Mouse (Mus musculus): Measurements from ENCODE around the gene Arhgap24. TPM values are rescaled to one million over a fixed set of nuclear protein-coding genes. Genes with fewer than 3 reads are reported as not detected.
A peak's percentile ranks its signal among the peaks of the same experiment; 100 is the strongest.

Arhgap24 gene
- polyA plus RNA-seq, 1 experiment from 2014 or later = 10.0 TPM

DNA sequence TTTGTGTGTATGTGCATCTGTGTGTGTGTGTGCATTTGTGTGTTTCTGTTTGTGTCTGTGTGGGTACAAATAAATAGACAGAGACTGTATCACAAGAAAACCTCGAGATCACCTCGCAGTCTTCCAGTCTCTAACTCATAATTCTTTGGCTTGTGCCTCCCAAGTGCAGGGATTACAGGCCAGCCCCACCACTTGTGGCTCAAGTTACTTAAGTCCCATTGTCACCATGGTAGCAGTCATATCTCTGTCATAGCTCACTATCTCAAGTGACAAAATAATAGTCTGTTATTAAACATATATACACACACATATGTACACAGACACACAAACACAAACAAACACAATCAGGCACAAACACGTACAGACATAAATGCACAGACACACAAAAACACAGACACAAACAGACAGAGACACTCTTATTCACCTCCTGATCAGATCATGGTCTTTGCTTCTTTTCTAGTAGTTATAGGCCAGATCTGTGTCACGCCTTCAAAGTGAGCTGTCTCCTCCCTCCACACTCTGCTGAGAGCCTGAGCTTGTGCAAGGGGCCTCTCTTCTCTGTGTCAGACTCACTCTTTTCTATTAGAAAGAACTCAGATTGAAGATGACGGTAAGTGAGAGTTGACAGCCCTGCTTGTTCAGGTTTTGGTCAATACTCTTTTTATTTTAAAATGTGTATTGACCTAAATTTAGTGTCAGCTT, 261.5 kb downstream of the Arhgap24 start:
- Histone ChIP-seq H3K4me1 (replicated peaks) (no peaks in the 10 kb centered on the region), H3K9ac (no peak overlapping the region), H3K36me3 (no peaks in the 10 kb centered on the region), H3K27me3 (replicated peaks) (no peaks in the 10 kb centered on the region), H3K4me3 (no peak overlapping the region), H3K4me2 (no peak overlapping the region), H3K27ac (ENCODE audit: poor library complexity, severe bottlenecking) (no peak overlapping the region), H3K9me3 (replicated peaks) (no peaks in the 10 kb centered on the region)
- WGBS = 56% methylated on average over 5 of the region's 5 CpGs
- ATAC-seq (ENCODE audit: insufficient number of reproducible peaks, low FRiP score) = no peak

DNA sequence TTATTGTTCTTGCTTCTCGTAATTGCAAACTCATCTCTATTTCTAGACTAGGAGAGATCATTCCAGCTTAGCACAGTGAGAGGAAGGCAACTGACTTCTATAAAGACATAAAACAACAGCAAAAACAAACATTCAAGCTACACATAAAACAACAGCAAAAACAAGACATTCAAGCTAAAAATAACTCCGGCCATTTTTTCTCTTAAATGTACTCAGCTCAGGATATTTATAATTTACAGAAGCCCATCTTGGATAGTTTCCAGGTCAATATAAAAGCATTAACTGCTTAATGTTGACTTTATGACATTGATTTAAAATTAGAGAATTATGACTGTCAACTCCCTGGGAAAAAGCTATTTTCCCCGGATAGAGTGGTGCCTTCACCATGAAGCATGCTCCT, 262.2 kb downstream of the Arhgap24 start:
- H3K27me3 ChIP-seq (replicated peaks) = no peaks in the 10 kb centered on the region
- no peaks in the 10 kb centered on the region for H3K36me3 ChIP-seq
- no peaks in the 10 kb centered on the region for H3K4me1 ChIP-seq (replicated peaks)
- no peaks in the 10 kb centered on the region for H3K9me3 ChIP-seq (replicated peaks)
- no peak overlapping the region for H3K27ac ChIP-seq (ENCODE audit: poor library complexity, severe bottlenecking)
- H3K9ac ChIP-seq = no peak overlapping the region
- 67% methylated on average over 3 of the region's 3 CpGs for WGBS
- no peak overlapping the region for H3K4me2 ChIP-seq
- H3K4me3 ChIP-seq = no peak overlapping the region
- ATAC-seq (ENCODE audit: insufficient number of reproducible peaks, low FRiP score) = no peak

DNA sequence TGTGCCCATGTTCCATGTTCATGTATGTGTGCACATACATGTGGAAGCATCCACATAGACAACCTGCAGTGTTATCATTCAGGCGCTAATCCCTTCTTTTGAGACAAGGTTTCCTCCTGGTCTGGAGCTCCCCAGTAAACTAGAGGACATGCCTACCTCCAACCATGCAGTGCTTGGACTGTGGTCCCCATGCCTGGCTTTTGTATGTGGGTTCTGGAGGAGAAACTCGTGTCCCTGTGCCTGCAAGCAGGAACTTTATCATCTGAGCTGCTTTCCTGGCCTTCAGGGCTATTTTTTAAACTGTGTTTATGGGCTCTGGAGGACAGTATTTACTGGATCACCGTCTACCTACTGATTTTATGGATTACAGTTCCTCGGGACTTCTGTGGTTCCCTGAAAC, 262.9 kb downstream of the Arhgap24 start:
- Histone ChIP-seq H3K27me3 (replicated peaks) (no peaks in the 10 kb centered on the region), H3K36me3 (no peaks in the 10 kb centered on the region), H3K4me3 (no peak overlapping the region), H3K9ac (no peak overlapping the region), H3K27ac (ENCODE audit: poor library complexity, severe bottlenecking) (no peak overlapping the region), H3K9me3 (replicated peaks) (no peaks in the 10 kb centered on the region), H3K4me2 (no peak overlapping the region), H3K4me1 (replicated peaks) (peaks cover 2% of the 10 kb centered on the region)
- WGBS = 75% methylated on average over 4 of the region's 4 CpGs
- no peak for ATAC-seq (ENCODE audit: insufficient number of reproducible peaks, low FRiP score)

DNA sequence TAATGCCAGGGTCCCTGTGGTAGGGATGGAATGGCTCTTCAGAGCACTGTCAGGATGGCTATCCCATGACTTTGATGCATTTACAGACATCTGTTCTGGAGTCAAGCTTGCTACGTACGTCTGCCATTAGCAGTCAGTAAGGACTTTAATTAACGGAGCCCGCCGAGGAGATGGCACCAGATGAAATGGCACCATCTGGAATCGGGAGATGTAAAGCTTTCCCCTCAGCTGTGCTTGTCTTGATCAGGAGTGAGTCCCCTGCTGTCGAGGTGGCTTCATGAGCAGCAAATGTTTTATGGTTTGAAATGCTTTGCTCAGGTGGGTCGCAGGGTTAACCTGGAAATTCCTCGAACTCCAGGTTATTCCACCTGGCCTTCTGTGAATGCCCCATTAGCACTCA, 267.0 kb downstream of the Arhgap24 start:
- H3K27me3 ChIP-seq (replicated peaks) = no peaks in the 10 kb centered on the region
- H3K4me2 ChIP-seq = no peak overlapping the region
- H3K9ac ChIP-seq = no peak overlapping the region
- H3K4me3 ChIP-seq = no peak overlapping the region
- no peak overlapping the region for H3K27ac ChIP-seq (ENCODE audit: poor library complexity, severe bottlenecking)
- H3K4me1 ChIP-seq (replicated peaks) = peaks cover 20% of the 10 kb centered on the region
- H3K9me3 ChIP-seq (replicated peaks) = no peaks in the 10 kb centered on the region
- WGBS = 72% methylated on average over 9 of the region's 9 CpGs
- H3K36me3 ChIP-seq = no peaks in the 10 kb centered on the region
- no peak for ATAC-seq (ENCODE audit: insufficient number of reproducible peaks, low FRiP score)

DNA sequence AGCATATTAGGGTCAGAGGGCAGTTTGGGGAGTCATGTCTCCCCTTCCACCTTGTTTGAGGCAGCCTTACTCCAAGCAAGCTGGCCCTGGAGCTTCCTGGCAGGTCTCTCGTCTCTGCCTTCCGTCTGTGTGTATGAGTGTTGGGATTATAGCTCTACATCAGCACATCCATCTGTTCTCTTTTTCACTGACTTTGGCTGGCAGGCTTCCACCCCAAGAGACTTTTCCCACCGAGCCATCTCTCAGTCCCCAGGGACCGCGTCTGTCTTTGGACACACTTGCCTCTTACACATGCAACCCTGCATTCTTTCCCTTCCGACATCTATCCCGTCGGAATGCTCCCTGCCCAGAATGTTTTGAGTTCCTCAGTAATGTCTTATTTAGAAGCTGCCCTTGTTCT, 267.8 kb downstream of the Arhgap24 start:
- Histone ChIP-seq H3K4me3 (no peak overlapping the region), H3K27ac (ENCODE audit: poor library complexity, severe bottlenecking) (no peak overlapping the region), H3K27me3 (replicated peaks) (no peaks in the 10 kb centered on the region), H3K36me3 (no peaks in the 10 kb centered on the region), H3K9ac (no peak overlapping the region), H3K4me2 (no peak overlapping the region; the same call in 1 of the 2 replicates), H3K4me1 (replicated peaks) (peaks cover 20% of the 10 kb centered on the region), H3K9me3 (replicated peaks) (no peaks in the 10 kb centered on the region)
- WGBS = 27% methylated on average over 8 of the region's 8 CpGs
- ATAC-seq (ENCODE audit: insufficient number of reproducible peaks, low FRiP score) = no peak

DNA sequence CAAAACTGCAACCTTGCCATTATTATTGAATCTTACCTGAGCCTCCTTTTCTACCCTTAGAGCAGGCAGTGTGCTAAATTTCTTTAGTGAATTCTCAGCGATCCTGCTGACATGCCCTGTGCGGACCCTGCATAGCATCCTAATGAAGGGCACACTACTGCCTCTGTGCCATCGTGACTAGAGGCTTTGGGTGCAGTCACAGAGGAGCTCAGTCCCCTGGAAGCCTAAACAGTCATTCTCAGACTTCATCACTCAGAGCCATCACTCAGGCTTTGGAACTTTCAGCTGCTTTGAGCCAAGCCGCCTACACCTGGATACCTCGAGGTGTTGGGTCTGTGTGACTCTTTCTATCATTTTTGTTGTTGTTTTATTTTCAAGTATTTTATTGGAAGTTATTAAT, 269.5 kb downstream of the Arhgap24 start:
- 59% methylated on average over 5 of the region's 5 CpGs for WGBS
- no peak for ATAC-seq (ENCODE audit: insufficient number of reproducible peaks, low FRiP score)
- Histone ChIP-seq H3K27ac (ENCODE audit: poor library complexity, severe bottlenecking) (no peak overlapping the region), H3K4me1 (replicated peaks) (peaks cover 20% of the 10 kb centered on the region), H3K4me3 (no peak overlapping the region), H3K4me2 (no peak overlapping the region), H3K9ac (no peak overlapping the region), H3K9me3 (replicated peaks) (no peaks in the 10 kb centered on the region), H3K36me3 (no peaks in the 10 kb centered on the region), H3K27me3 (replicated peaks) (no peaks in the 10 kb centered on the region)

DNA sequence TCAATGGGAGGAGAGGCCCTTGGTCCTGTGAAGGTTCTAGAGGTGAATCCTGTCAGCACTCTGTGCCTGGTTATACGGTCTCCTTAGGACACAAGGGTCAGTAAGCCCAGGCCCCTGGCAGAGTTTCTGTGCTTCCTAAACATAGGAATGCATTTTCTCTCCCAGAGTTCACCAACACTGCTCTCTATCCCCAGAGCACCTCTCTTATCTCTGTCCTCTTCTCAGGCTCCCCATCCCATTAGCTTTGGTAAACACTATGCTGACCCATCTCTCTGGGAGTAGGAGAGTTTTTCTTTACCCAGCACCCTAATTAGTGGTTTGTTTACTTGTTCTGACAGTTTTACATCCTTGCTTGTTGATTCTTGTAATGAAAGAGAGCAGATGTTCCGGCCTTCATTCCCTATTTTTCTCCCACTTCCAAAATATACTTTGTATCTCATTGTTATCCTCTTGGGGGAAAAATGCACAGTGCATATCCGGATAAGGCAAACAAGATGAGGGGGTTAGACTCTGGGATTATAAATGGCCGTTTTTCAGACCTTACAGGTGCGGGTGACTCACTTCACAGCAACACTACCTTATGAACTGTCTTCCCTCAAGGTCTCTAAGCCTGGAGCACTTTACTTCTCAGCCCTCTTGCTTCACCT, 270.6 kb downstream of the Arhgap24 start:
- Histone ChIP-seq H3K9me3 (replicated peaks) (no peaks in the 10 kb centered on the region), H3K4me2 (peak overlapping the region; percentile 11), H3K27ac (ENCODE audit: poor library complexity, severe bottlenecking) (peak overlapping the region; percentile 61), H3K36me3 (no peaks in the 10 kb centered on the region), H3K9ac (no peak overlapping the region), H3K4me3 (no peak overlapping the region), H3K27me3 (replicated peaks) (no peaks in the 10 kb centered on the region), H3K4me1 (replicated peaks) (peaks cover 23% of the 10 kb centered on the region)
- 19% methylated on average over 5 of the region's 5 CpGs for WGBS
- ATAC-seq (ENCODE audit: insufficient number of reproducible peaks, low FRiP score) = peak; percentile 18; the same call in 1 of the 2 replicates

DNA sequence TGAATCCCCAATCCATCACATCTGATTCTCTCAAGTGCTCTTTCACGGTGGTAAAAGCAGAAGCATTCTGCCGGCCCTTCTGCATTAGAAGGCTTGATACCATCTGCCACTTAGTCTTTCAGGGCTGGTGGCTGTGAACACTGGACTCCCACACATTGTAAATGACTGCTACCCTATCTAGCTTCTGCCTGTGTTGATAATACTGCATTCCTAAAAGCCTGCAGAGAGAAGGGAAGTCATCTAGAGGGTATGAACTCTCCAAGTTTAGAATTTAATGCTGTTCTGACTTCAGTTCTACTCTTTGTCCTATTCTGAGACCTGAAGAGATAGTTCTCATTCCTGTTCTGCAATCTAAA, 271.1 kb downstream of the Arhgap24 start:
- Histone ChIP-seq H3K27ac (ENCODE audit: poor library complexity, severe bottlenecking) (peak overlapping the region; percentile 61), H3K4me3 (no peak overlapping the region), H3K4me1 (replicated peaks) (peaks cover 28% of the 10 kb centered on the region), H3K9me3 (replicated peaks) (no peaks in the 10 kb centered on the region), H3K9ac (no peak overlapping the region), H3K27me3 (replicated peaks) (no peaks in the 10 kb centered on the region), H3K36me3 (no peaks in the 10 kb centered on the region), H3K4me2 (peak overlapping the region; percentile 11)
- ATAC-seq (ENCODE audit: insufficient number of reproducible peaks, low FRiP score) = peak; percentile 48; the same call in 1 of the 2 replicates
- 0% methylated on average over 2 of the region's 2 CpGs for WGBS

DNA sequence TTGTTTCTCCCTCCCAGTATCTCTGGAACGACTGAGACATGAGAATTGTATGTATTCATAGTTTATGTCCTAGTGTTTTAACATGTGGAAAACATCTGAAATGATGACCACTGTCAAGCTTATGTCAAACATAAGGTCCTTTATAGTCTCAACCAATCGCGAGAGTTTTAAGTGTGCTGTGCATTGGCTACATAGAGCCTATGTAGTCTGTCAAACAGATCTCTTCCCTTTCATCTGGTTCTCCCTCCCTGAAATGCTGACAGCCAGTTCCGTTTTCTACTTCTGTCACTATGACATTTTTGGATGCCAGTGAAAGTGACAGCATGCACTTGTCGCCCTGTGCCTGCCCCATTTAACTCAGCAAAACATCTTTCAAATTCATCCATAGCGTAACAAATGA, 275.8 kb downstream of the Arhgap24 start:
- no peak overlapping the region for H3K27ac ChIP-seq (ENCODE audit: poor library complexity, severe bottlenecking)
- H3K4me2 ChIP-seq = no peak overlapping the region
- no peaks in the 10 kb centered on the region for H3K27me3 ChIP-seq (replicated peaks)
- 56% methylated on average over 6 of the region's 6 CpGs for WGBS
- H3K9ac ChIP-seq = no peak overlapping the region
- no peaks in the 10 kb centered on the region for H3K9me3 ChIP-seq (replicated peaks)
- ATAC-seq (ENCODE audit: insufficient number of reproducible peaks, low FRiP score) = no peak
- H3K36me3 ChIP-seq = no peaks in the 10 kb centered on the region
- H3K4me3 ChIP-seq = no peak overlapping the region
- H3K4me1 ChIP-seq (replicated peaks) = peaks cover 16% of the 10 kb centered on the region

DNA sequence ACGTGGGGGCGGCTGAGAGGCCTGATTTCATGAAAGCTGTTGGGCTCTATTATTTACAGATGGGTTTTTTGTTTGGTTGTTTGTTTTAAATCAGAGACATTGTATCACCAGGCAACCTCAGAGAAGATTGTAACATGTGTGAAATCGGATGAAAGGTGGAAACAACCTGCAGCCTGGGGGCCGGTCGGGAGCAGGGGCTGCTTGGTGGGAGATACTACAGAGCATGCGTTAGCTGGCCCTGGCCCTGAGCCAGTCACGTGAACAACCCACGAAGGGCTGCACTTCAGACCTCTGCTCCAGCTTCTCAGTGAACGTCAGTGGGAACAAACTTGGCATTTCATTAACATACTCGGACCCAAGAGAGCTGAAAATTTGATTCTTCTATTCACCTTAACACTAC, 284.5 kb downstream of the Arhgap24 start:
- Histone ChIP-seq H3K4me3 (no peak overlapping the region), H3K4me1 (replicated peaks) (peaks cover 21% of the 10 kb centered on the region), H3K27ac (ENCODE audit: poor library complexity, severe bottlenecking) (no peak overlapping the region), H3K36me3 (no peaks in the 10 kb centered on the region), H3K27me3 (replicated peaks) (no peaks in the 10 kb centered on the region), H3K9me3 (replicated peaks) (no peaks in the 10 kb centered on the region), H3K9ac (no peak overlapping the region), H3K4me2 (no peak overlapping the region)
- ATAC-seq (ENCODE audit: insufficient number of reproducible peaks, low FRiP score) = no peak
- WGBS = 71% methylated on average over 10 of the region's 10 CpGs

DNA sequence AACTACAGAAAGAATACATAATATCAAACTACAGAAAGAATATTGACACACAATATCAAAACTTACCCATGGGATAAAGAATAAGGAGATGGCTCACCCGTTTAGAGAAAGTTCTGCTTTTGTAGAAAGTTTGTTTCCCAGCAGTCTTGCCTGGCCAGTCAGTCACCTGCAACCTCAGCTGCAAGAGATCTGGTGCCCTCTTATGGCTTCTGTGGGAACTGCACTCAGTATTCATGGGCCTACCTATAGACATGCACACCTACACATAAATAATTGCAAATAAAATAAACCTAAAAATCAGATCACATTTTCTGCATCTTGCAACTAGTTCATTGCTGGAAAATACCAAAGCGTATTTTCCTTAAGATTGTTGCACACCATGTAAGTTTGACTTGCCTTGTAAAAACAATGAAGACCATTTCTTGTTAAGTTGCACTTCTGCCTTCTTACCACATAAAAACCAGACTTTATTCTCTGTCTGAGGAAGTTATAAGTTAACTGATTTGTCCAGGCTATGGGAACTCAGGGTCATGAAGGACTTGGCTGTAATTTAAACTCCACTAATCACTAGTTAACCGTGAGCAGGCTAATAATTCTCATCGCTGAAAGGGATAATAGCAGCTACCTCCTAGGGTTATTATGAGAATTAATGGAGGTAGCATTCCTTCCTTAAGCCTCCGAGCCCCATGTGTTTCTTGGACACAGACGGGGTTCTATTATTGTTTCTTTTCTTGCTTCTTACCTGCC, 285.3 kb downstream of the Arhgap24 start:
- ATAC-seq (ENCODE audit: insufficient number of reproducible peaks, low FRiP score) = no peak
- no peaks in the 10 kb centered on the region for H3K9me3 ChIP-seq (replicated peaks)
- no peaks in the 10 kb centered on the region for H3K27me3 ChIP-seq (replicated peaks)
- 80% methylated on average over 6 of the region's 6 CpGs for WGBS
- no peaks in the 10 kb centered on the region for H3K36me3 ChIP-seq
- H3K4me1 ChIP-seq (replicated peaks) = peaks cover 21% of the 10 kb centered on the region
- H3K27ac ChIP-seq (ENCODE audit: poor library complexity, severe bottlenecking) = no peak overlapping the region
- no peak overlapping the region for H3K9ac ChIP-seq
- H3K4me2 ChIP-seq = no peak overlapping the region
- H3K4me3 ChIP-seq = no peak overlapping the region
